Mouse (Mus musculus) myocyte (in vitro differentiated cells): ENCODE measurements at regions not wholly inside any gene's neighbourhood (a gene's known extent, or its start where the extent isn't known, plus 50 kb on each side); places are given as distances from the start of the nearest gene placed in this dataset.

Experiments
- CEBPB ChIP-seq: IDR thresholded peaks from 2 replicates; pipeline ENCODE4 v1.6.1; 2011; ENCODE audit warnings: mild to moderate bottlenecking, moderate library complexity; ENCODE audit not compliant: poor library complexity, insufficient read depth, severe bottlenecking
- E2F4 ChIP-seq: IDR thresholded peaks from one replicate; pipeline ENCODE4 v1.6.1; 2011; ENCODE audit warnings: mild to moderate bottlenecking, control low read depth, moderate library complexity; ENCODE audit not compliant: insufficient read depth
- MAX ChIP-seq: IDR thresholded peaks from one replicate; pipeline ENCODE4 v1.6.1; 2011; ENCODE audit warnings: low read depth, mild to moderate bottlenecking, control low read depth
- MYOD1 ChIP-seq, 3 experiments: IDR thresholded peaks; one replicate each; pipeline ENCODE4 v1.6.1; 2011; ENCODE audit warnings: control low read depth in 2 of 3, low read depth in 2 of 3, mild to moderate bottlenecking in 2 of 3, moderate library complexity in 1 of 3; ENCODE audit not compliant: insufficient read length in 2 of 3, control insufficient read depth in 1 of 3
- POLR2A ChIP-seq: IDR thresholded peaks from one replicate; pipeline ENCODE4 v1.6.1; 2011; ENCODE audit warnings: low read depth, mild to moderate bottlenecking, control low read depth, moderate library complexity; ENCODE audit not compliant: insufficient read length
- REST ChIP-seq: IDR thresholded peaks from one replicate; pipeline ENCODE4 v1.6.1; 2011; ENCODE audit warnings: mild to moderate bottlenecking, control low read depth, moderate library complexity; ENCODE audit not compliant: insufficient read depth, insufficient read length
- TCF12 ChIP-seq: IDR thresholded peaks from one replicate; pipeline ENCODE4 v1.6.1; 2011; ENCODE audit warnings: mild to moderate bottlenecking, control low read depth; ENCODE audit not compliant: poor library complexity, insufficient read depth, severe bottlenecking

- no peak for TF ChIP-seq POLR2A
- TF ChIP-seq MAX = no peak
- TF ChIP-seq E2F4 = no peak
- no peak for TF ChIP-seq REST
- no peak for TF ChIP-seq TCF12
- no peak for TF ChIP-seq CEBPB
- no peak for TF ChIP-seq MYOD1 (IDR thresholded peaks at IDR 0.05; ENCODE audit: control insufficient read depth in 1 of 3, insufficient read length in 2 of 3, low read depth in 2 of 3)
Measured at GRCm38 (mm10) chr17:85889746-85890532, 201.9 kb upstream of the Six2 start.
